ENCODE assay signal across 8 mouse cellular contexts in genomic region chr7:135735691-135736580, GRCm38 (mm10). TPM values are rescaled to one million over a fixed set of nuclear protein-coding genes. Genes with fewer than 3 reads are reported as not detected.
DNase-seq lines count a peak whose midpoint lies in the region; ATAC-seq lines count a peak whose summit lies in the region.

No protein-coding gene starts in this region.

- H3K27ac ChIP-seq in intestine, embryonic 16.5 days (ENCODE audit: low read length), result no peak overlapping the region; the same call in 1 of the 2 replicates
- peak overlapping the region; percentile 42; the same call in 1 of the 2 replicates for H3K27ac ChIP-seq in midbrain, embryonic 10.5 days (replicated peaks)

- H3K36me3 ChIP-seq in intestine, embryonic 16.5 days (ENCODE audit: control insufficient read depth, insufficient read depth, low read length), result no peaks in the 10 kb centered on the region
- H3K36me3 ChIP-seq in midbrain, embryonic 10.5 days, result no peaks in the 10 kb centered on the region

- peak overlapping the region; percentile 41 for H3K4me2 ChIP-seq in intestine, embryonic 16.5 days (ENCODE audit: low read depth, low read length)

- DNase-seq in adrenal gland, adult 2 months, result peak; percentile 82
- peak; percentile 82 for DNase-seq in embryo, embryonic 9.5 days (ENCODE audit: extremely low spot score)
- peak; percentile 71 to 78 for DNase-seq in gastrocnemius, postnatal 36 days
- peak; percentile 79 to 80 for DNase-seq in left cerebral cortex, postnatal 36 days (ENCODE audit: low spot score in 2 of 2)
- peak; percentile 85 for DNase-seq in midbrain, embryonic 10.5 days (ENCODE audit: low spot score)
- DNase-seq in right cerebral cortex, postnatal 4 days, result peak; percentile 80
- peak; percentile 84 for DNase-seq in yolk sac, embryonic 10.5 days (ENCODE audit: low spot score)

- intact Hi-C loops in gastrocnemius, postnatal 36 days (cut with DNase I), result loop anchor here (5.0 kb wide), 1 partner anchor 54 kb away; no protein-coding TSS in a partner anchor
- intact Hi-C loops in left cerebral cortex, postnatal 36 days (cut with DNase I), result loop anchor here (5.0 kb wide), 2 partner anchors 59 to 244 kb away; no protein-coding TSS in a partner anchor

- peak overlapping the region; percentile 23 for H3K9ac ChIP-seq in intestine, embryonic 16.5 days (ENCODE audit: low read depth, low read length)

- ATAC-seq in intestine, embryonic 16.5 days, result peak; percentile 99

- peak overlapping the region; percentile 22 for H3K4me3 ChIP-seq in intestine, embryonic 16.5 days (ENCODE audit: low read length)
- H3K4me3 ChIP-seq in midbrain, embryonic 10.5 days, result peak overlapping the region; percentile 37

- peaks cover 8% of the 10 kb centered on the region; the same call in 1 of the 2 replicates for H3K4me1 ChIP-seq in intestine, embryonic 16.5 days (ENCODE audit: control insufficient read depth, insufficient read depth, low read length)
- peaks cover 11% of the 10 kb centered on the region for H3K4me1 ChIP-seq in midbrain, embryonic 10.5 days

- 24% methylated on average over 31 of the region's 31 CpGs for WGBS in intestine, embryonic 16.5 days
- 24% methylated on average over 31 of the region's 31 CpGs for WGBS in midbrain, embryonic 10.5 days

- H3K27me3 ChIP-seq in intestine, embryonic 16.5 days (replicated peaks; ENCODE audit: control insufficient read depth, insufficient read depth, low read length), result no peaks in the 10 kb centered on the region
- H3K27me3 ChIP-seq in midbrain, embryonic 10.5 days (ENCODE audit: low read depth, poor library complexity, severe bottlenecking), result no peaks in the 10 kb centered on the region

- H3K9me3 ChIP-seq in intestine, embryonic 16.5 days (ENCODE audit: control insufficient read depth, low read length), result no peaks in the 10 kb centered on the region
- H3K9me3 ChIP-seq in midbrain, embryonic 10.5 days (replicated peaks), result no peaks in the 10 kb centered on the region

RNA-seq across cellular contexts. Expression of gene Mki67, which starts 19.8 kb away (rescaled TPM):
- 1 to 10 TPM; 2.4 to 5.4 TPM for total RNA-seq in adrenal gland, adult 2 months (2021)
- polyA plus RNA-seq in adrenal gland, adult 2 months (2012; rRNA removed), result 0.26 and 0.43 TPM in 2 replicates
- 1 to 10 TPM; 1.3 to 2.6 TPM for total RNA-seq in gastrocnemius, postnatal 36 days (2021)
- 20.2 and 23.2 TPM in 2 replicates for polyA plus RNA-seq in intestine, embryonic 16.5 days (2015; fragmentation: Nextera tagmentation; extraction: Ambion mirVana)
- under 1 TPM; 0.45 to 0.99 TPM for total RNA-seq in left cerebral cortex, postnatal 36 days (2021)
- 43.3 and 47.1 TPM in 2 replicates for polyA plus RNA-seq in midbrain, embryonic 10.5 days (2016; fragmentation: Nextera tagmentation; extraction: Ambion mirVana)
